Mouse (Mus musculus) midbrain, embryonic 16.5 days (tissue): ENCODE measurements around the gene 1700024P04Rik. TPM values are rescaled to one million over a fixed set of nuclear protein-coding genes. Genes with fewer than 3 reads are reported as not detected.

Experiments used
- ATAC-seq: fragments of 200-750 bp; cut with Nextera tagmentation; 2 replicates; pipeline ENCODE4 v1.8.0; 2017; ENCODE audit warnings: moderate TSS enrichment
- H3K27ac ChIP-seq: fragments of 300-500 bp; sonication (generic); 2 replicates; pipeline ENCODE4 v1.5.1; 2014; ENCODE audit warnings: mild to moderate bottlenecking, low read length, mixed read lengths
- H3K27me3 ChIP-seq: fragments of 300-500 bp; sonication (generic); 2 replicates; pipeline ENCODE4 v1.6.1; 2014; ENCODE audit warnings: low read depth, low read length, mixed read lengths; ENCODE audit not compliant: control insufficient read depth, insufficient read depth
- H3K36me3 ChIP-seq: fragments of 300-500 bp; sonication (generic); 2 replicates; pipeline ENCODE4 v1.6.1; 2014; ENCODE audit warnings: mild to moderate bottlenecking, low read length, moderate library complexity, mixed read lengths; ENCODE audit not compliant: control insufficient read depth, insufficient read depth
- H3K4me1 ChIP-seq: fragments of 300-500 bp; sonication (generic); 2 replicates; pipeline ENCODE4 v1.6.1; 2014; ENCODE audit warnings: mild to moderate bottlenecking, low read length, mixed read lengths; ENCODE audit not compliant: control insufficient read depth, insufficient read depth
- H3K4me2 ChIP-seq: fragments of 300-500 bp; sonication (generic); 2 replicates; pipeline ENCODE4 v1.6.1; 2014; ENCODE audit warnings: mild to moderate bottlenecking, low read length, mixed read lengths
- H3K4me3 ChIP-seq: fragments of 300-500 bp; sonication (generic); 2 replicates; pipeline ENCODE4 v1.5.1; 2014; ENCODE audit warnings: low read depth, mild to moderate bottlenecking, low read length, moderate library complexity, mixed read lengths
- H3K9ac ChIP-seq: fragments of 300-500 bp; sonication (generic); 2 replicates; pipeline ENCODE4 v1.6.1; 2014; ENCODE audit warnings: low read depth, low read length, mixed read lengths
- H3K9me3 ChIP-seq: fragments of 300-500 bp; sonication (generic); replicated peaks from 2 replicates; pipeline ENCODE4 v1.6.1; 2014; ENCODE audit warnings: mild to moderate bottlenecking, low read length, mixed read lengths; ENCODE audit not compliant: control insufficient read depth, poor library complexity, severe bottlenecking
- WGBS: fragments of 180-500 bp; shearing (Covaris S2); extraction: QIAGEN DNeasy Blood & Tissue Kit; methylation state at CpG from one replicate; pipeline ENCODE4 v1.1.7; 2014; 5-methylcytosine and 5-hydroxymethylcytosine counted together
- polyA plus RNA-seq: library from polyadenylated mRNA; unstranded; fragments of >200 nt; fragmentation: Nextera tagmentation; extraction: Ambion mirVana; gene quantifications from 2 replicates; pipeline ENCODE4 v1.2.1, GENCODE M21; 2015

The 1700024P04Rik gene
- polyA plus RNA-seq, 1 experiment from 2014 or later = not detected

DNA sequence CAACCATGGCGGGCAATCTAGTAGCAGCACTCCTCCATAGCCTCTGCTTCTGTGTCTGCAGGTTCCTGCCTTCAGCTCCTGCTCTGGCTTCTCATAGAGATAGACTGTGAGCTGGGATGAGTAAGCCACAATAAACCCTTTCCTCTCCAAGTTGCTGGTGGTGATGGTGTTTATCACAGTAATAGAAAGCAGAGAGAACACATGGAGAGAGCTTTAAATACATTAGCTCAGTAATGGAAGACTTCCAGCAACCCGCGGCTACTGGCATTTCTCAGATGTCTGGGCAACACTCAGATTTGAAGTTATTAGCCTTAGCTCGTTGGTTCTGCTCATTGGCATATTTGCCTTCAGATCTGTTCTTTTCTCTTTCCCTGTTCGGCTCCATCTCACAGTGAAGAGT, 30.5 kb downstream of the 1700024P04Rik start:
- H3K27me3 ChIP-seq = no peaks in the 10 kb centered on the region
- no peak for ATAC-seq
- H3K4me1 ChIP-seq = 0 out of 2 replicates have a peak, but pooled peaks cover 2% of the 10 kb centered on the region
- H3K4me2 ChIP-seq = no peak overlapping the region
- H3K9me3 ChIP-seq = no peaks in the 10 kb centered on the region
- no peaks in the 10 kb centered on the region for H3K36me3 ChIP-seq
- H3K9ac ChIP-seq = no peak overlapping the region
- WGBS = 87% methylated on average over 5 of the region's 5 CpGs
- no peak overlapping the region for H3K27ac ChIP-seq
- no peak overlapping the region for H3K4me3 ChIP-seq

DNA sequence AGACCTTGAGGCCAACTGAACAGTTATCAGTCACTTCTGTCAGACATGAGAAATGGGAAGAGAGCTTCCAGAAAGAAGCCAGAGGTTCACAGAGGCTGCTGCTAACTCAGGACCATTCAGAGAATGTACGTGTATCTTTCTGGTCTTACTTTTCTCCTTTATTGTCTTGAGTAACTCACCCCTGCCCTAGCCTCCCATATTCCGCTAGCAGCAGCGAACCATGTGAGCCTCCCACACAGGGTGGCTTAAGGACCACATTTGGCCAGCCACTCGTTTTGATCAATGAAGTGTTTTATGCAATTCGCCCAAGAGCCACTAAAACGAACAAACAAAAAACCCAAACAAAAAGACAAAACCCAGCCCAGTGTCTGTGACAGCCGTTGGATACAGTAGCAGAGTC, 32.4 kb downstream of the 1700024P04Rik start:
- no peak for ATAC-seq
- H3K27me3 ChIP-seq = no peaks in the 10 kb centered on the region
- no peaks in the 10 kb centered on the region for H3K36me3 ChIP-seq
- H3K9ac ChIP-seq = no peak overlapping the region
- no peak overlapping the region for H3K27ac ChIP-seq
- 59% methylated on average over 7 of the region's 7 CpGs for WGBS
- no peaks in the 10 kb centered on the region for H3K4me1 ChIP-seq
- no peak overlapping the region for H3K4me2 ChIP-seq
- no peak overlapping the region for H3K4me3 ChIP-seq
- H3K9me3 ChIP-seq = no peaks in the 10 kb centered on the region

- no peaks in the 10 kb centered on the region for H3K4me1 ChIP-seq
- WGBS = 22% methylated on average over 4 of the region's 4 CpGs
- H3K4me2 ChIP-seq = no peak overlapping the region
- H3K9ac ChIP-seq = no peak overlapping the region
- H3K4me3 ChIP-seq = no peak overlapping the region
- H3K27ac ChIP-seq = no peak overlapping the region
- no peaks in the 10 kb centered on the region for H3K36me3 ChIP-seq
- no peak for ATAC-seq
- H3K9me3 ChIP-seq = no peaks in the 10 kb centered on the region
- no peaks in the 10 kb centered on the region for H3K27me3 ChIP-seq
Measured at GRCm38 (mm10) chr13:98948146-98948545, 36.2 kb downstream of the 1700024P04Rik start.

- no peaks in the 10 kb centered on the region for H3K9me3 ChIP-seq
- H3K4me1 ChIP-seq = no peaks in the 10 kb centered on the region
- WGBS = 93% methylated on average over 7 of the region's 7 CpGs
- no peak for ATAC-seq
- no peaks in the 10 kb centered on the region for H3K36me3 ChIP-seq
- H3K4me3 ChIP-seq = no peak overlapping the region
- H3K9ac ChIP-seq = no peak overlapping the region
- no peak overlapping the region for H3K4me2 ChIP-seq
- H3K27ac ChIP-seq = no peak overlapping the region
- H3K27me3 ChIP-seq = no peaks in the 10 kb centered on the region
Measured at GRCm38 (mm10) chr13:98946434-98946833, 37.9 kb downstream of the 1700024P04Rik start.

DNA sequence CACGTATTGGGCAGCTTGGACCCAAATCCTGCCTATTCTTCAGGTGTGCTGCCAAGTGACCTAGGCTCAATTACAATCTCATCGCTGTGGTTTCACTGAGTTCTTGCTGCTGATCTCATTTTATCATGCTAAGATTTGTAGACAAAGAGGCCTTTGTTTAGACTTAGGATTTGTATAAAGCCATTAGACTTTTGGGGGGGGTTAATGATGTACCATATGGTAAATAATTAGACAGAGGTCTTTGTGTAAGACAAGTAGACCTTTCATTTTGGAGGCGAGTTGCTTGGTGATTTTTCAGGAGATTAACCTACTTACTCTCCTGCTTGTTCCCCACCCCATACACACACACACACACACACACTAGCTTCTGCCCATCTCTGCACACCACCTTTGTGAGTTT, 38.5 kb downstream of the 1700024P04Rik start:
- 49% methylated on average over 3 of the region's 3 CpGs for WGBS
- Histone ChIP-seq H3K4me2 (no peak overlapping the region), H3K9ac (no peak overlapping the region), H3K27me3 (no peaks in the 10 kb centered on the region), H3K4me1 (no peaks in the 10 kb centered on the region), H3K36me3 (no peaks in the 10 kb centered on the region), H3K4me3 (no peak overlapping the region), H3K9me3 (no peaks in the 10 kb centered on the region), H3K27ac (no peak overlapping the region)
- ATAC-seq = no peak

DNA sequence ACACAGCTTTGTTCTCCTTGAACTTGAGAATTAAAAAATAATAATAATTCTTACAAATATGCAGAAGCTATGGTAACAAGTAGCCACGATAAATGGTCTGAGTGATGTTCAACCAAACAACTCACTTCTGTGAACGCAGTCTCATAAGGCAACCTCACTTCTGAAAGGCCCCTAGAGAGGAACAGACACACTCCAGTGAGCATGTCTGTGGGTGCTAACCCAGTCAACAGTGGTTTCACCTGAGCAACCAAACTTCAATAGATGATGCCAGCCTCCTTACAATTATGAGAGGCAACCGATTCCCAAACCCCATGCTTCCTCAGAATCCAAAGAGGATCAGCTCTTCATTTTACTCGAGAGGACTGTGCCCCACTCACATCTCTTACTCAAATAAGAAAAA, 39.0 kb downstream of the 1700024P04Rik start:
- 86% methylated on average over 4 of the region's 4 CpGs for WGBS
- no peak for ATAC-seq

DNA sequence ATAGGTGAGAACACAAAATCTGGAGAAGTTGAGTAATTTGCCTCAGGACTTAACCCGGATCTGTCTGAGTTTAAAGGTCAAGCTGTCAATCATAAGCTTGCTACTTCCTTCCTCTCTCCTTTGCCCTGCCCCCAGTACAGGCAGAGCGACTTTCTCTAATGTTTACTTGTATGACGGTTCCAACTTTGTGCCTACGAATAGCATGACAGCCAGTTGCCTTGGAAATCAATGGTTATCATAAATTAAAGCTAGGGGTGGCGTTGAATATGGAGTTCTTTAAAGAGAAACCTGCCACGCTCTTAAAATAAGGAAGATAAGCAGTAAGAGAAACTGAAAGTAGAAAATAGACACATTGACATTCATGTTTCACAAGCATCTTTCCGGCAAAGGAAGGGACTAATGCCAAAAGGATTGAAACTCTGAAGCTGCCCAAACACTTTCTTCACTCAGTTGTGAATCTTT, 39.7 kb downstream of the 1700024P04Rik start:
- WGBS = 84% methylated on average over 7 of the region's 7 CpGs
- Histone ChIP-seq H3K4me1 (no peaks in the 10 kb centered on the region), H3K9me3 (no peaks in the 10 kb centered on the region), H3K36me3 (no peaks in the 10 kb centered on the region), H3K27me3 (no peaks in the 10 kb centered on the region), H3K4me2 (no peak overlapping the region), H3K9ac (no peak overlapping the region), H3K4me3 (no peak overlapping the region), H3K27ac (no peak overlapping the region)
- ATAC-seq = no peak

More for the DNA sequence above, 39.0 kb downstream of the 1700024P04Rik start:
- H3K4me2 ChIP-seq = no peak overlapping the region
- H3K27me3 ChIP-seq = no peaks in the 10 kb centered on the region
- H3K27ac ChIP-seq = no peak overlapping the region
- no peaks in the 10 kb centered on the region for H3K4me1 ChIP-seq
- H3K4me3 ChIP-seq = no peak overlapping the region
- no peaks in the 10 kb centered on the region for H3K9me3 ChIP-seq
- no peak overlapping the region for H3K9ac ChIP-seq
- no peaks in the 10 kb centered on the region for H3K36me3 ChIP-seq

DNA sequence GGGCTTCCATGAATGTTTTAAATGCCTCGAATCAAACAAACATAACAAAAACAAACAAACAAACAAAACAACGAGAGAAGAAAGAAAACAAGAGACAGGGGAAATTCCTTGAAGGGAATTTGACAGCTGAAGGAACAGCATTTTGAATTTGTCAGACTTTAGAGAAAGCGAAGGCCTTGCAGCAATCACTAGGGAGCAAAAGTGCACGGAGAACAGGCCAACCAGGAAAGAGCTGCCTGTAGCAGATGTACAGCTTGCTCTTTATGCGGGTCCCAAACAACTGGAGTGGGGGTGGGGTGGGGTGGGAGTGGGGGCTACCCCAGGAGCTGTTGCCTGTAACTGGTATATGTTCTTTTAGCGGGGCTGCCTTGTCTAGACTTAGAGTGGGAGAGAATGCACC, 42.0 kb downstream of the 1700024P04Rik start:
- Histone ChIP-seq H3K27ac (no peak overlapping the region), H3K4me1 (no peaks in the 10 kb centered on the region), H3K4me3 (no peak overlapping the region), H3K27me3 (no peaks in the 10 kb centered on the region), H3K36me3 (no peaks in the 10 kb centered on the region), H3K9me3 (no peaks in the 10 kb centered on the region), H3K9ac (no peak overlapping the region), H3K4me2 (no peak overlapping the region)
- 69% methylated on average over 6 of the region's 6 CpGs for WGBS
- no peak for ATAC-seq

- Histone ChIP-seq H3K4me3 (no peak overlapping the region), H3K27me3 (no peaks in the 10 kb centered on the region), H3K9me3 (no peaks in the 10 kb centered on the region), H3K4me1 (no peaks in the 10 kb centered on the region), H3K4me2 (no peak overlapping the region), H3K36me3 (no peaks in the 10 kb centered on the region), H3K27ac (no peak overlapping the region), H3K9ac (no peak overlapping the region)
- WGBS = 81% methylated on average over 7 of the region's 7 CpGs
- no peak for ATAC-seq
Measured at GRCm38 (mm10) chr13:98941829-98942343, 42.5 kb downstream of the 1700024P04Rik start.
